Mouse (Mus musculus) embryo, embryonic 11 days (tissue): ENCODE data around the gene Abl2.

Experiments
- DNase-seq: peaks from one replicate; pipeline ENCODE4 v3.0.0-alpha.2; 2015

The Abl2 gene

GRCm38 (mm10) chr1:156585512-156585911 lies 26.9 kb downstream of the Abl2 start:
- DNase-seq, result no peak

GRCm38 (mm10) chr1:156589811-156590305 lies 31.3 kb downstream of the Abl2 start:
- DNase-seq, result no peak

- DNase-seq, result no peak
These were observed 31.8 kb downstream of the Abl2 start for GRCm38 (mm10) chr1:156590357-156590756.

- DNase-seq, result no peak
These were observed 34.7 kb downstream of the Abl2 start for GRCm38 (mm10) chr1:156593267-156593666.

GRCm38 (mm10) chr1:156597089-156597488 lies 38.5 kb downstream of the Abl2 start:
- no peak for DNase-seq

- DNase-seq, result no peak
These were observed 44.0 kb downstream of the Abl2 start for GRCm38 (mm10) chr1:156602545-156602944.

GRCm38 (mm10) chr1:156605094-156605866 lies 46.7 kb downstream of the Abl2 start:
- no peak for DNase-seq

- DNase-seq, result no peak
These were observed 47.4 kb downstream of the Abl2 start for GRCm38 (mm10) chr1:156605940-156606339.

- DNase-seq, result no peak
These were observed 49.9 kb downstream of the Abl2 start for GRCm38 (mm10) chr1:156608496-156608895.

- no peak for DNase-seq
These were observed 51.7 kb downstream of the Abl2 start for GRCm38 (mm10) chr1:156610257-156610656.

GRCm38 (mm10) chr1:156613855-156614530 lies 55.4 kb downstream of the Abl2 start:
- peak; percentile 80 for DNase-seq

- DNase-seq, result peak; percentile 23
These were observed 56.1 kb downstream of the Abl2 start for GRCm38 (mm10) chr1:156614710-156615109.

GRCm38 (mm10) chr1:156615381-156616133 lies 57.0 kb downstream of the Abl2 start:
- DNase-seq, result peak; percentile 81

GRCm38 (mm10) chr1:156616989-156617598 lies 58.5 kb downstream of the Abl2 start:
- DNase-seq, result peak; percentile 36

GRCm38 (mm10) chr1:156617811-156618210 lies 59.2 kb downstream of the Abl2 start:
- DNase-seq, result no peak

GRCm38 (mm10) chr1:156620292-156620909 lies 61.8 kb downstream of the Abl2 start:
- DNase-seq, result no peak

- DNase-seq, result no peak
These were observed 62.4 kb downstream of the Abl2 start for GRCm38 (mm10) chr1:156620951-156621350.

- DNase-seq, result no peak
These were observed 65.6 kb downstream of the Abl2 start for GRCm38 (mm10) chr1:156624231-156624630.

GRCm38 (mm10) chr1:156626729-156627128 lies 68.1 kb downstream of the Abl2 start:
- DNase-seq, result peak; percentile 30

GRCm38 (mm10) chr1:156629984-156630383 lies 71.4 kb downstream of the Abl2 start:
- no peak for DNase-seq

GRCm38 (mm10) chr1:156630965-156631364 lies 72.4 kb downstream of the Abl2 start:
- DNase-seq, result no peak

GRCm38 (mm10) chr1:156633095-156633494 lies 74.5 kb downstream of the Abl2 start:
- peak; percentile 80 for DNase-seq
